In genomic region chr6:41662320-41662719, GRCm38 (mm10) we compare ENCODE assay signal across 11 mouse cellular contexts. TPM values are rescaled to one million over a fixed set of nuclear protein-coding genes. Genes with fewer than 3 reads are reported as not detected.
DNase-seq lines count a peak whose midpoint lies in the region; ATAC-seq lines count a peak whose summit lies in the region.
"Had no signal": no experiment of that assay in that cellular context is flagged by ENCODE, and none has a peak within 500 bp of the region (broad histone marks: within the 10 kb centered on the region; RNA-seq: fewer than 3 reads in every experiment).

No protein-coding gene starts in this region.

- no peaks in the 10 kb centered on the region for H3K4me1 ChIP-seq in kidney, embryonic 16.5 days (ENCODE audit: insufficient read depth, low read length)
- H3K4me1 ChIP-seq: hindbrain, embryonic 13.5 days; limb, embryonic 12.5 days had no signal

- no peaks in the 10 kb centered on the region for H3K27me3 ChIP-seq in kidney, embryonic 16.5 days (ENCODE audit: insufficient read depth, low read length)
- H3K27me3 ChIP-seq: hindbrain, embryonic 13.5 days; limb, embryonic 12.5 days had no signal

- H3K36me3 ChIP-seq in kidney, embryonic 16.5 days (ENCODE audit: insufficient read depth, low read length): no peaks in the 10 kb centered on the region
- H3K36me3 ChIP-seq: hindbrain, embryonic 13.5 days; limb, embryonic 12.5 days had no signal

- no peak overlapping the region for H3K27ac ChIP-seq in kidney, embryonic 16.5 days (ENCODE audit: low read length)
- H3K27ac ChIP-seq: hindbrain, embryonic 13.5 days; limb, embryonic 12.5 days had no signal

- DNase-seq in kidney, postnatal 14 days: peak; percentile 6
- DNase-seq in ES-CJ7 (ENCODE audit: low read depth, low spot score): peak; percentile 62
- DNase-seq in adipocyte (ENCODE audit: low spot score): peak; percentile 10
- peak; percentile 53 for DNase-seq in lung, postnatal 36 days
- no peak for DNase-seq in natural killer cell, adult 2 months (ENCODE audit: low spot score in 2 of 2)
- no peak for DNase-seq in gastrocnemius, postnatal 25 days
- DNase-seq: spleen, adult 18-20 months had no signal

- ATAC-seq in kidney, embryonic 16.5 days (ENCODE audit: low FRiP score, low TSS enrichment): no peak

- H3K9me3 ChIP-seq in kidney, embryonic 16.5 days (ENCODE audit: low read length): no peaks in the 10 kb centered on the region
- H3K9me3 ChIP-seq: hindbrain, embryonic 13.5 days; limb, embryonic 12.5 days had no signal

- no peak overlapping the region for H3K9ac ChIP-seq in kidney, embryonic 16.5 days (replicated peaks; ENCODE audit: low read length)
- H3K9ac ChIP-seq: hindbrain, embryonic 13.5 days; limb, embryonic 12.5 days had no signal

- 34% methylated on average over 2 of the region's 2 CpGs for WGBS in kidney, embryonic 16.5 days

- no peak overlapping the region for H3K4me2 ChIP-seq in kidney, embryonic 16.5 days (replicated peaks; ENCODE audit: low read depth, low read length)
- H3K4me2 ChIP-seq: hindbrain, embryonic 13.5 days; limb, embryonic 12.5 days had no signal

- no peak overlapping the region for H3K4me3 ChIP-seq in kidney, embryonic 16.5 days (ENCODE audit: low read length)
- H3K4me3 ChIP-seq: hindbrain, embryonic 13.5 days; limb, embryonic 12.5 days had no signal

RNA-seq across cellular contexts. Expression of gene Trpv5, which starts 18.2 kb away (rescaled TPM):
- polyA plus RNA-seq in kidney, embryonic 16.5 days (2015; fragmentation: Nextera tagmentation; extraction: Ambion mirVana): 3.1 and 3.8 TPM in 2 replicates
- total RNA-seq in gastrocnemius, postnatal 25 days (2021): not detected
- polyA plus RNA-seq: hindbrain, embryonic 13.5 days; limb, embryonic 12.5 days had no signal

RNA-seq across cellular contexts. Expression of gene Llcfc1, which starts 21.9 kb away (rescaled TPM):
- polyA plus RNA-seq in kidney, embryonic 16.5 days (2015; fragmentation: Nextera tagmentation; extraction: Ambion mirVana): 0.22 and 0.58 TPM in 2 replicates
- not detected for total RNA-seq in gastrocnemius, postnatal 25 days (2021)
- total RNA-seq: adrenal gland, postnatal 36 days had no signal
- polyA plus RNA-seq: hindbrain, embryonic 13.5 days; limb, embryonic 12.5 days had no signal

RNA-seq across cellular contexts. Expression of gene Trpv6, which starts 26.1 kb away (rescaled TPM):
- 7.1 and 7.3 TPM in 2 replicates for polyA plus RNA-seq in kidney, embryonic 16.5 days (2015; fragmentation: Nextera tagmentation; extraction: Ambion mirVana)
- total RNA-seq in gastrocnemius, postnatal 25 days (2021): not detected
- total RNA-seq: adrenal gland, postnatal 36 days had no signal

RNA-seq across cellular contexts. Expression of gene Kel, which starts 41.8 kb away (rescaled TPM):
- 2.3 and 3.8 TPM in 2 replicates for polyA plus RNA-seq in kidney, embryonic 16.5 days (2015; fragmentation: Nextera tagmentation; extraction: Ambion mirVana)
- total RNA-seq in gastrocnemius, postnatal 25 days (2021): not detected
- total RNA-seq: adrenal gland, postnatal 36 days had no signal

RNA-seq across cellular contexts. Expression of gene Ephb6, which starts 57.0 kb away (rescaled TPM):
- 16.2 and 17.6 TPM in 2 replicates for polyA plus RNA-seq in kidney, embryonic 16.5 days (2015; fragmentation: Nextera tagmentation; extraction: Ambion mirVana)
- 1 to 10 TPM; 1.2 to 1.6 TPM for total RNA-seq in gastrocnemius, postnatal 25 days (2021)

Comparison
In these comparisons a context has a peak if more than half of its experiments do, and no peak if none do; other contexts are left out.
1. DNase-seq: peak in kidney, postnatal 14 days (single experiment), ES-CJ7 (single experiment), adipocyte (single experiment) and lung, postnatal 36 days (single experiment); none in natural killer cell, adult 2 months (0 of 2) and gastrocnemius, postnatal 25 days (single experiment).